Mouse (Mus musculus) erythroblast, adult 5-6 weeks (primary cell): Measurements from ENCODE around the gene Dcun1d3. TPM values are rescaled to one million over a fixed set of nuclear protein-coding genes. Genes with fewer than 3 reads are reported as not detected.

Source experiments
- ATAC-seq: replicated peaks from 2 replicates; pipeline ENCODE4 v1.8.0; 2016; ENCODE audit warnings: moderate number of reproducible peaks, mild to moderate bottlenecking, moderate TSS enrichment, inconsistent platforms; ENCODE audit not compliant: poor library complexity, low FRiP score, severe bottlenecking
- total RNA-seq, 2 experiments: library from RNA; stranded (forward) in 1 of 2; stranded (reverse) in 1 of 2; fragments of 150-400 nt in 1 of 2; fragments of 200-764, 138-1000 nt in 1 of 2; gene quantifications; 2 replicates each; pipeline versions ENCODE4 v1.2.3 to v1.2.4; 2015 to 2017; ENCODE audit warnings: low replicate concordance in 2 of 2

Gene Dcun1d3
- total RNA-seq, 2 experiments from 2014 or later, result 1.7 to 2.3 TPM

- ATAC-seq, result no peak
Observed at GRCm38 (mm10) chr7:119879171-119879570, 16.9 kb downstream of the Dcun1d3 start.

DNA sequence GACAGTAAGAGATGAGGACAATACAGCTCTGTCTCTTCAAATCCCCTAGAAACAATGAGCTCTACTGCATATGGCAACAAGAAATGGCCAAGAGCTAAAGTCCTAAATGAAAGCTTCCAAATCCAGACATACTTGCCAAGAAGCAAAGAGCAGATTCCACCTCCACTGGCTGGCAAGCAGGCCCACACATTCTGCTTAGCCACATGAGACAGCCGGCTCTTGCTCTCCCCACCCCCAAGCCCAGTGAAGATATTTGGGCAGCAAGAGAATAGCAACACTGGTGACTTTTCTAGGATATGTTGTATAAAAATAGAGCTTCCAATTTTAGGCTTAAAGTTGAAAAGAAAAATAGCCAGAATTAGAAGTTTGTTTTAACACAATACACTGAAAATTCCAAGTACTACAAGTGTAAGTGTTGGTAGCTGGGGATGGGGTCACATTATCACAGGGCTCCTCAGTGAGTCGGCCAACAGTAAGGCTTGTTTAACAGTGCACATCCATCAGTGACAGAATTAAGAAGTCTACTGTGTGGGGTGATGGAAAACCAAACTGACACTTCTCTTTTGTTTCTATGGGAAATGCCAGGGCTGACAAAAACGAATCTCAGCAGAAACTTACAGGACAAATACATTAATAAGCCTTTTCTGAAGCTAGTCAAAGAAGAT, 20.2 kb downstream of the Dcun1d3 start:
- no peak for ATAC-seq

DNA sequence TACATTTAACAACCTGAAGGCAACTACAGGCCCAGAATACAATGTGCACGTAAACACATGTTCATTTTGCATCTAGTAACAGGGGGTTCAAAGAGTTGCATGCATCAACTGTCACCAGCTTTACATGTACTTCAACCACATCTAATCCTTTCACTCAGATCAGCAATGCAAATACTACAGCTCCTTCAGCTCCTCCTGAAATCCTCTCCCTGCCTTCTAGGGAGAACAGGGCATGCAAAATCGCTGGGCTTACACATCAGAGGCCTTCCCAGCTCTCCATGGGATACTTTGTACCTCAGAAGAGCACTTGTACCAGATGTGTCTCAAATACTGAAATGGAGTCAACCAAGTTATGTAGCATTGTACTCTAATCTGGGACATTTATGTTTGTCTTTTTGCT, 23.0 kb downstream of the Dcun1d3 start:
- ATAC-seq, result no peak

GRCm38 (mm10) chr7:119872204-119872603, 23.9 kb downstream of the Dcun1d3 start:
- ATAC-seq, result no peak

GRCm38 (mm10) chr7:119866136-119866535, 30.0 kb downstream of the Dcun1d3 start:
- ATAC-seq, result no peak

GRCm38 (mm10) chr7:119864500-119864899, 31.6 kb downstream of the Dcun1d3 start:
- ATAC-seq, result no peak

GRCm38 (mm10) chr7:119862167-119862566, 33.9 kb downstream of the Dcun1d3 start:
- ATAC-seq, result no peak

- no peak for ATAC-seq
Observed at GRCm38 (mm10) chr7:119861335-119862091, 34.6 kb downstream of the Dcun1d3 start.

- no peak for ATAC-seq
Observed at GRCm38 (mm10) chr7:119860971-119861334, 35.1 kb downstream of the Dcun1d3 start.

- no peak for ATAC-seq
Observed at GRCm38 (mm10) chr7:119860554-119860953, 35.5 kb downstream of the Dcun1d3 start.

DNA sequence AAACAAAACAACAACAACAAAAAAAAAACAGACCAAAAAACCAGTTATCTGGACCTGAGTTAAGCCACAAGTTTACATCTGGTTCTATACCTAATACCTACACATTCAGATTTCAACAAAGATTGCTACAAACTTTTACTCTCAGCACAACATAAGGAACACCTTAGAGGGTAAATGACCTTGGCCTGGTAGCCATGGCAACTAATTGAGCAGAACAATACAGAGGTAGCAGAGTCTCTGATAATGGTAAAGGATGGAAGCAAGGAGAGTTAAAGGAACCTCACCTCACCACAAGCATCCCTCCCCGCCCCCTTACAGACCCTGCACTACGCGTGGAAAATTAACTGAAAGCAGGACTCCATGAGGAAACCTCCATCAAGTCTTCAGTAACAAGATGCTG, 36.0 kb downstream of the Dcun1d3 start:
- ATAC-seq, result no peak

DNA sequence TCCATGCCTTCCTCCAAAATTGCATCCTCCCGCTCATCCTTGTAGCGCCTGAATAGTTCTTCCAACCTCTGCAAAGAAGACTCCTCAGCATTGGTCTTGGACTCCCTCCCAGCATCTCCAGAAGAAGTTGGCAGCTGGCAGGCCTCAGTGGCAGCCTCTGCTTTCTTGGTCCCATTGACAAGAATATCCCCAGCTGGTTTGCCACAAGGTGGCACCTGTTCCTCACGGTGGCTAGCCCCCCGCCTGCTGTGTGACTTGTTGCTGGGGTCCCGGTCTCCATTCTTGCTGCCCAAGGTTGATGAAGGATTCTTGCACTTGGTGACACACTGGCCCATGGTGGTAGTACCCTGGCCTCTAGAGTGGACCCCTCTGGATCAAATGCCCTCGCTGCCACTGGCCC, 36.6 kb downstream of the Dcun1d3 start:
- no peak for ATAC-seq

DNA sequence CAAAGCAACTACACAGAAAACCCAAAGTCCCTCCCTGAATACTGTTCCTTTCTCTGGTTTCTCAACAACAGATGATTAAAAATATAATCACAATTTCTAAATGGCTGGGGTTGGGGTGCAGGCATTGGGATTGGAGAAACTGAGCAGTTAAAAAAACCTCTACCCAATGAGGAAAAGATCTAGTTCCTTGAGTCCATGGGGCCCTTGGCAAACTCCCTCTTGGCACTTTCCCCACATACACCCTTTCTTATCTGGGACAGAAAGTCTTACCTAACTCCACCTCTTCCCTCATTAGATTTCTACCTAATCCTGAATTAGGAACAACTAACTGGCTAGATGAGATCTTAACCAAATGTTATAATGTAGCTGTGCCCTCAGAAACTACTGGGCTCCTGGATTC, 41.1 kb downstream of the Dcun1d3 start:
- no peak for ATAC-seq

DNA sequence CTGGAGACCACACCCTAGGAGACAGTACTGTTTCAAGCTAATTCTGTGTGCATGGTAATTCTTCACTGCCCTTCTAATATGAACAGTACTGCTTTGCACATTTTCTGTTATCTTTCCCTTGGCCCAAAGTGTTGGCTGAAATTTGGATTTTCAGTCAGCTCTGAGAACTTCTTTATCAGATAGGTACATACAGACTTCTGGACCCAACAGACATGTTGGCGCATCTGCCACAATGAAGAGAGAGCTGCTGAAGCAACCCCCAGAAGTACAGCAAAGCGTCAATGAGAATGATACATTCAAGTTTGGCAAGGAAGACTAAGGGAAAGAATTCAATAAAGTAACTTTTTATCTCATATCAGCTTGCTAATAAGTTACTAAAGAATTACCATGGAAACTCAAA, 41.7 kb downstream of the Dcun1d3 start:
- no peak for ATAC-seq

DNA sequence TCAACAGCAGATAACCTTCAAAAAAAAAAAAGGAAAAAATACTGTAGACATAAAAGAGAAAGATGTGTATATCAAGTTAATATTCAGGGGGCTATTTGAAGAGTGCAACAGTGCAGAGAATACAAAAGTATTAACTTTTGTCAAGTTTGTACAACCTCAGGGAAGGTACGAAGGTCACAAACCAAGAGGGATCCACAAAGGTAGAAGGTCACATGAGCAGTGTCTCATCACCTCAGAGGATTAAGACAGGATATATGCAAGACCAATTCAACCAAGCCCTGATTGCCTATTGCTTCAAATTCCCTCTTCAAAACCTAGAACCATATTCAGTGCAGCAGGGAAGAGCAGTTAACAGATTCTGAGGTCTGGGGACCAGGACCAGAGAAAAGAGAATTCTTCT, 42.9 kb downstream of the Dcun1d3 start:
- no peak for ATAC-seq

GRCm38 (mm10) chr7:119852494-119852893, 43.6 kb downstream of the Dcun1d3 start:
- ATAC-seq, result no peak

- ATAC-seq, result no peak
Observed at GRCm38 (mm10) chr7:119850737-119851136, 45.4 kb downstream of the Dcun1d3 start.

GRCm38 (mm10) chr7:119849096-119849495, 47.0 kb downstream of the Dcun1d3 start:
- no peak for ATAC-seq

GRCm38 (mm10) chr7:119847396-119847795, 48.7 kb downstream of the Dcun1d3 start:
- ATAC-seq, result no peak

DNA sequence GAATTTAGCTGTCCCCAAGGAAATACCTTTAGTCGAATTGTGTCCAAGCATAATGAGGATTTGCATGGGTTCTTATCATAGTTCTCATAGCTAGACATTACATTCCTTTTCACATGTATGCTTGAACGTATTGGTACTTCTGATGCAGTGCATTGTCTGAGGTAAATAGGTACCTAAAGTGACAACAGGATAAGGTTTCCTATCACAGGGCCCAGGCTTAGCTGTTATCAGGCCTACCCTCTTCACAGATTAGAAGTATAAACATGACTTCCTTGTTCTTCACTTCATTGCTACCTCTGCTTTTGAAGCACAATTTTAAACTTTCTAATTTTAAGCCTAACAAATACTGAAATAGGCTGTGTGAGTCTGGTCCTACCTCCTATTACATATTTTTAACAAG, 50.6 kb downstream of the Dcun1d3 start:
- ATAC-seq, result no peak

DNA sequence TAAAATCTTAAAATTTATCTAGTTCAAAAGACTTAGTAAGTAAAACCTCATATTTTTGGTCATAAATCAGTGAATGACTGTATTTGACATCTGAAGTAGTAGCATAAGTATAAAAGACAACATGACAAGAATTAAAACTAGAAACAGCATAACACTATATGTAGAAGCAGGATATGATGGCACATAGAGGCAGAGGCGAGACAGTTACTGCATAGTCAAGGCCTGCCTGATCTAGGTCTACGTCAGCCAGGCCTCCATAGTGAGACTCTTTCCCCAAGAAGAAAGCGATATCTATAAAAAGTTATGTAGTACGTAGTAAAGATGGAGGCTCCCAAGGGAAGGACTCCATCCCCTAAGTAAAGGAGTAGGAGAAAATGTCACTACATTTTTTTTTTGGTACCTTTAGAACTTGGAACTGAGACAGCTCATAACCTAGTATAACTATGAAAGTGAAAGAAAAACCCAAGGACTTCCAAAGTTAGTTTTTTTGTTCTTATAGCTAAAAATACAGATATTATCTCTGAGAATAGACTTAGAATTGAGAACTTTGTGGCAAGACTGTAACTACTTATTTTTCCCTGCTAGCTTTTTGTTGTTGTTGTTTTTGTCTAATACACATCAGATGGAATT, 54.2 kb downstream of the Dcun1d3 start:
- ATAC-seq, result no peak
